Mouse (Mus musculus) CH12.LX (cell line): ENCODE measurements at regions not wholly inside any gene's neighbourhood (a gene's known extent, or its start where the extent isn't known, plus 50 kb on each side); places are given as distances from the start of the nearest gene placed in this dataset.

ENCODE experiments used
- DNase-seq: peaks from one replicate; pipeline ENCODE4 v3.0.0-alpha.2; 2013; ENCODE audit errors: extremely low read depth
- H3K27ac ChIP-seq: 2 replicates; pipeline ENCODE4 v1.5.1; 2012; ENCODE audit warnings: low read depth, mild to moderate bottlenecking, control low read depth, moderate library complexity; ENCODE audit not compliant: insufficient read depth
- H3K27me3 ChIP-seq: replicated peaks from 2 replicates; pipeline ENCODE3; 2012; ENCODE audit warnings: inconsistent platforms
- H3K36me3 ChIP-seq, 2 experiments: replicated peaks in 1 of 2; 2 replicates each; pipeline versions ENCODE3 to v1.6.1; 2012; ENCODE audit warnings: inconsistent platforms in 1 of 2, low read length in 1 of 2, mild to moderate bottlenecking in 1 of 2, mixed read lengths in 1 of 2, moderate library complexity in 1 of 2; ENCODE audit not compliant: control insufficient read depth in 1 of 2, insufficient read depth in 1 of 2
- H3K4me1 ChIP-seq, 2 experiments: 2 replicates each; pipeline ENCODE4 v1.6.1; 2012; ENCODE audit warnings: inconsistent platforms in 1 of 2, moderate library complexity in 1 of 2; ENCODE audit not compliant: insufficient read depth in 2 of 2, control insufficient read depth in 1 of 2
- H3K4me2 ChIP-seq: 2 replicates; pipeline ENCODE4 v1.6.1; 2012; ENCODE audit warnings: low read depth, mild to moderate bottlenecking, control low read depth; ENCODE audit not compliant: poor library complexity, insufficient read depth, severe bottlenecking
- H3K4me3 ChIP-seq, 3 experiments: fragments of 150-350 bp in 1 of 3; sonication (generic) in 1 of 3; replicated peaks in 1 of 3; 2 replicates each; pipeline versions ENCODE3 to v1.5.1; 2011 to 2012; ENCODE audit warnings: low read depth in 2 of 3, low read length in 2 of 3, mild to moderate bottlenecking in 2 of 3, moderate library complexity in 2 of 3, control low read depth in 1 of 3, improper control_type of control experiment in 1 of 3, inconsistent platforms in 1 of 3, mixed read lengths in 1 of 3; ENCODE audit not compliant: poor library complexity in 1 of 3
- H3K79me2 ChIP-seq: replicated peaks from 2 replicates; pipeline ENCODE4 v1.6.1; 2012; ENCODE audit warnings: mild to moderate bottlenecking, moderate library complexity; ENCODE audit not compliant: control insufficient read depth, poor library complexity, insufficient read depth, severe bottlenecking; ENCODE audit errors: extremely low read depth
- H3K9ac ChIP-seq: 2 replicates; pipeline ENCODE4 v1.6.1; 2012; ENCODE audit warnings: low read depth, mild to moderate bottlenecking, control low read depth, moderate library complexity; ENCODE audit not compliant: insufficient read depth
- H3K9me3 ChIP-seq: replicated peaks from 2 replicates; pipeline ENCODE3; 2012; ENCODE audit warnings: low read length, inconsistent platforms, mixed read lengths
- CHD1 ChIP-seq: IDR thresholded peaks from 2 replicates; pipeline ENCODE4 v1.6.1; 2012; ENCODE audit warnings: low read depth, low read length, improper control_type of control experiment, inconsistent platforms
- CTCF ChIP-seq, 2 experiments: IDR thresholded peaks in 1 of 2; conservative IDR thresholded peaks in 1 of 2; 2 replicates each; pipeline ENCODE4 v1.5.1; 2011 to 2012; ENCODE audit warnings: low read depth in 2 of 2, low read length in 2 of 2, improper control_type of control experiment in 1 of 2, inconsistent platforms in 1 of 2, mild to moderate bottlenecking in 1 of 2, moderate library complexity in 1 of 2
- ELF1 ChIP-seq: IDR thresholded peaks from 2 replicates; pipeline ENCODE4 v1.6.1; 2014; ENCODE audit warnings: low read depth, mild to moderate bottlenecking, inconsistent platforms, low read length, improper control_type of control experiment
- EP300 ChIP-seq: IDR thresholded peaks from 2 replicates; pipeline ENCODE4 v1.6.1; 2011; ENCODE audit warnings: low read length, improper control_type of control experiment
- ETS1 ChIP-seq: conservative IDR thresholded peaks from 2 replicates; pipeline ENCODE4 v1.6.1; 2012; ENCODE audit warnings: low read depth, mild to moderate bottlenecking, inconsistent platforms, low read length, improper control_type of control experiment, moderate library complexity
- GABPA ChIP-seq: IDR thresholded peaks from 2 replicates; pipeline ENCODE4 v1.6.1; 2012; ENCODE audit warnings: low read depth, low read length, improper control_type of control experiment, inconsistent platforms; ENCODE audit not compliant: insufficient replicate concordance
- IRF4 ChIP-seq: IDR thresholded peaks from 2 replicates; pipeline ENCODE4 v1.6.1; 2014; ENCODE audit warnings: low read depth, mild to moderate bottlenecking, inconsistent platforms, low read length, improper control_type of control experiment
- JUND ChIP-seq: conservative IDR thresholded peaks from 2 replicates; pipeline ENCODE4 v1.6.1; 2011; ENCODE audit warnings: low read depth, low read length, improper control_type of control experiment
- KAT2A ChIP-seq: IDR thresholded peaks from 2 replicates; pipeline ENCODE4 v1.6.1; 2012; ENCODE audit warnings: low read length, improper control_type of control experiment, inconsistent platforms; ENCODE audit not compliant: insufficient replicate concordance
- MAFK ChIP-seq: IDR thresholded peaks from 2 replicates; pipeline ENCODE4 v1.6.1; 2011; ENCODE audit warnings: low read length, improper control_type of control experiment; ENCODE audit not compliant: insufficient replicate concordance
- MAX ChIP-seq: IDR thresholded peaks from 2 replicates; pipeline ENCODE4 v1.6.1; 2011; ENCODE audit warnings: low read length, improper control_type of control experiment
- MAZ ChIP-seq: IDR thresholded peaks from 2 replicates; pipeline ENCODE4 v1.6.1; 2012; ENCODE audit warnings: low read depth, mild to moderate bottlenecking, inconsistent platforms, low read length, improper control_type of control experiment, moderate library complexity
- MEF2A ChIP-seq: IDR thresholded peaks from 2 replicates; pipeline ENCODE4 v1.6.1; 2014; ENCODE audit warnings: low read depth, mild to moderate bottlenecking, inconsistent platforms, low read length, improper control_type of control experiment, borderline replicate concordance
- MXI1 ChIP-seq: IDR thresholded peaks from 2 replicates; pipeline ENCODE4 v1.6.1; 2011; ENCODE audit warnings: mild to moderate bottlenecking, low read depth, low read length, improper control_type of control experiment
- MYC ChIP-seq: IDR thresholded peaks from 2 replicates; pipeline ENCODE4 v1.6.1; 2011; ENCODE audit warnings: low read depth, mild to moderate bottlenecking, improper control_type of control experiment, low read length
- NELFE ChIP-seq: IDR thresholded peaks from 2 replicates; pipeline ENCODE4 v1.6.1; 2011; ENCODE audit warnings: low read depth, low read length, improper control_type of control experiment
- NRF1 ChIP-seq: IDR thresholded peaks from 2 replicates; pipeline ENCODE4 v1.6.1; 2014; ENCODE audit warnings: low read depth, mild to moderate bottlenecking, inconsistent platforms, low read length, improper control_type of control experiment, moderate library complexity
- PAX5 ChIP-seq: IDR thresholded peaks from 2 replicates; pipeline ENCODE4 v1.6.1; 2012; ENCODE audit warnings: low read length, inconsistent platforms, mixed read lengths
- POLR2A ChIP-seq: IDR thresholded peaks from 2 replicates; pipeline ENCODE4 v1.6.1; 2011; ENCODE audit warnings: low read depth, mild to moderate bottlenecking, improper control_type of control experiment, low read length
- POLR2AphosphoS2 ChIP-seq: IDR thresholded peaks from 2 replicates; pipeline ENCODE4 v1.6.1; 2011; ENCODE audit warnings: low read depth, low read length, improper control_type of control experiment
- RAD21 ChIP-seq: IDR thresholded peaks from 2 replicates; pipeline ENCODE4 v1.6.1; 2011; ENCODE audit warnings: low read depth, mild to moderate bottlenecking, low read length, improper control_type of control experiment, moderate library complexity
- RCOR1 ChIP-seq: conservative IDR thresholded peaks from 2 replicates; pipeline ENCODE4 v1.6.1; 2012; ENCODE audit warnings: low read depth, mild to moderate bottlenecking, inconsistent platforms, low read length, improper control_type of control experiment
- SMC3 ChIP-seq: IDR thresholded peaks from 2 replicates; pipeline ENCODE4 v1.6.1; 2011; ENCODE audit warnings: low read depth, low read length, improper control_type of control experiment
- TBP ChIP-seq: conservative IDR thresholded peaks from 2 replicates; pipeline ENCODE4 v1.6.1; 2011; ENCODE audit warnings: low read depth, low read length, improper control_type of control experiment
- TCF12 ChIP-seq: IDR thresholded peaks from 2 replicates; pipeline ENCODE4 v1.6.1; 2014; ENCODE audit warnings: low read depth, mild to moderate bottlenecking, inconsistent platforms, low read length, improper control_type of control experiment
- USF1 ChIP-seq: IDR thresholded peaks from 2 replicates; pipeline ENCODE4 v1.6.1; 2014; ENCODE audit warnings: low read depth, mild to moderate bottlenecking, inconsistent platforms, low read length, improper control_type of control experiment
- USF2 ChIP-seq: conservative IDR thresholded peaks from 2 replicates; pipeline ENCODE4 v1.6.1; 2011; ENCODE audit warnings: low read depth, low read length, improper control_type of control experiment
- ZC3H11A ChIP-seq: IDR thresholded peaks from 2 replicates; pipeline ENCODE4 v1.6.1; 2012; ENCODE audit warnings: low read depth, mild to moderate bottlenecking, inconsistent platforms, low read length, improper control_type of control experiment
- ZKSCAN1 ChIP-seq: IDR thresholded peaks from 2 replicates; pipeline ENCODE4 v1.6.1; 2012; ENCODE audit warnings: low read depth, inconsistent platforms, low read length, improper control_type of control experiment, borderline replicate concordance
- ZNF384 ChIP-seq: IDR thresholded peaks from 2 replicates; pipeline ENCODE4 v1.6.1; 2012; ENCODE audit warnings: low read depth, low read length, improper control_type of control experiment, inconsistent platforms
- dilution Hi-C: fragments of 300-500 bp; cut with MboI; formaldehyde crosslinking; loops from 2 replicates; pipeline ENCODE4 v1.14.3; 2020; ENCODE audit warnings: low sequenced_read_pairs; ENCODE audit not compliant: extremely low pct_unique_long_range_greater_than_20kb, extremely low pct_ligation_motif_present
- in situ Hi-C: fragments of 300-500 bp; cut with MboI; formaldehyde crosslinking; loops from 3 replicates; pipeline ENCODE4 v1.14.3; 2019; ENCODE audit warnings: low sequenced_read_pairs, low pct_ligation_motif_present, low pct_unique_long_range_greater_than_20kb, mixed read lengths

DNA sequence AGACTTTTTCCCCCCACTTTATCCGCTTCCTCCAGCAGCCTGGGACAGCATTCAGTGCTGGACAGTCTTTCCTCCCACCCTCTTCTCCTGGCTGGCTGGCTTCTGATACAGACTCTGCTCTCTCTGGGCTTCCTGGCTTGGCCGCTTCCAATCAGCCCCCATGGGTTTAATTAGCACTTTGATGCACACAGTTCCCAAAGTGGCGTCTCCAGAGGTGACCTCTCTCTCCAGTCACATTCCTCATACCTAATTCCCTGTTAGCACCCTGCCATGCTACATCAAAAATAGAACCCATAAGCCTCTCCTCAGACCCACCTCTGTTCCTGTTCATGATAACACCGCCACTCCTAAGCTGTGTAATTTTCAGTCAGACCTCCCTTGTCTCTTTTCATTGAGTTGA is 101.9 kb upstream of the Arid2 start:
- dilution Hi-C loops (no loop called here), in situ Hi-C loops (no loop called here)
- H3K9me3 ChIP-seq: no peaks in the 10 kb centered on the region
- no peaks in the 10 kb centered on the region for H3K27me3 ChIP-seq
- H3K36me3 ChIP-seq: peaks cover 0 to 17% of the 10 kb centered on the region in 2 experiments
- no peak overlapping the region for H3K4me3 ChIP-seq
- no peaks in the 10 kb centered on the region for H3K79me2 ChIP-seq
- no peak overlapping the region for H3K9ac ChIP-seq
- H3K4me2 ChIP-seq: no peak overlapping the region
- TF ChIP-seq NRF1 (no peak), MAFK (no peak), ZNF384 (no peak), KAT2A (no peak), RCOR1 (no peak), ETS1 (no peak), TCF12 (no peak), ZC3H11A (no peak), CHD1 (no peak), SMC3 (no peak), IRF4 (no peak), NELFE (no peak), MEF2A (no peak), EP300 (no peak), PAX5 (no peak), TBP (no peak), MYC (no peak)
- peaks cover 9 to 40% of the 10 kb centered on the region in 2 experiments; a peak in 3 of 4 replicates for H3K4me1 ChIP-seq
- no peak overlapping the region for H3K27ac ChIP-seq
- no peak for DNase-seq

GRCm38 (mm10) chr15:96185901-96186300 is 101.4 kb upstream of the Arid2 start:
- H3K4me2 ChIP-seq: no peak overlapping the region
- H3K79me2 ChIP-seq: no peaks in the 10 kb centered on the region
- no peak overlapping the region for H3K27ac ChIP-seq
- H3K4me1 ChIP-seq: peaks cover 9 to 38% of the 10 kb centered on the region in 2 experiments; a peak in 3 of 4 replicates
- DNase-seq: peak; percentile 38
- TF ChIP-seq GABPA: no peak
- no peak for TF ChIP-seq ZKSCAN1
- no peak for TF ChIP-seq POLR2AphosphoS2
- TF ChIP-seq MAZ: no peak
- no peak for TF ChIP-seq USF1
- no peak for TF ChIP-seq POLR2A
- no peak for TF ChIP-seq MYC
- TF ChIP-seq ELF1: no peak
- no peak for TF ChIP-seq MAX
- TF ChIP-seq RAD21: no peak; the same call in 1 of the 2 replicates
- TF ChIP-seq JUND: no peak
- no peak for TF ChIP-seq MEF2A
- TF ChIP-seq CTCF (conservative IDR thresholded peaks at IDR 0.05 in 1 of 2, IDR thresholded peaks at IDR 0.05 in 1 of 2; ENCODE audit: low read depth in 2 of 2, low read length in 2 of 2): no peak
- no peak for TF ChIP-seq MXI1
- no peak for TF ChIP-seq USF2
- TF ChIP-seq ETS1: no peak
- H3K36me3 ChIP-seq: peaks cover 3 to 22% of the 10 kb centered on the region in 2 experiments
- H3K4me3 ChIP-seq: no peak overlapping the region
- in situ Hi-C loops: no loop called here
- peak overlapping the region; percentile 24; the same call in 1 of the 2 replicates for H3K9ac ChIP-seq
- no peaks in the 10 kb centered on the region for H3K9me3 ChIP-seq
- dilution Hi-C loops: no loop called here
- no peaks in the 10 kb centered on the region for H3K27me3 ChIP-seq
